Mouse (Mus musculus) adrenal gland, postnatal 4 days (tissue): Measurements from ENCODE around the gene Adm2. TPM values are rescaled to one million over a fixed set of nuclear protein-coding genes. Genes with fewer than 3 reads are reported as not detected.

Source experiments
- DNase-seq, 2 experiments: peaks; one replicate each; pipeline ENCODE4 v3.0.0; 2021 to 2022; ENCODE audit warnings: low spot score in 2 of 2, mixed read lengths in 2 of 2
- microRNA-seq: library from miRNA; unstranded; fragments of <30 nt; microRNA quantifications from one replicate; pipeline ENCODE4 v1.2.0, GENCODE M21; 2021
- total RNA-seq, 2 experiments: library from RNA; stranded (reverse); gene quantifications; 2 replicates each; pipeline ENCODE4 v1.2.3; 2021

The Adm2 gene
- total RNA-seq, 2 experiments from 2014 or later = 0.53 TPM; not detected in 1

- DNase-seq = peak; percentile 89 to 95
These were observed 33.0 kb downstream of the Adm2 start, which contains the start of the genes Lmf2 and Ncaph2 for GRCm38 (mm10) chr15:89355241-89356187. Gene Lmf2 (minus strand): TSS chr15:89355659. Gene Ncaph2 (plus strand): TSS chr15:89355719.

GRCm38 (mm10) chr15:89356372-89356771 is 33.9 kb downstream of the Adm2 start:
- peak; percentile 46 to 69 for DNase-seq

- DNase-seq = no peak
These were observed 36.3 kb downstream of the Adm2 start for GRCm38 (mm10) chr15:89358784-89359183.

GRCm38 (mm10) chr15:89363051-89363450 is 40.5 kb downstream of the Adm2 start:
- no peak for DNase-seq

- DNase-seq = no peak
These were observed 42.6 kb downstream of the Adm2 start for GRCm38 (mm10) chr15:89365141-89365551.

GRCm38 (mm10) chr15:89372068-89372467 is 49.5 kb downstream of the Adm2 start:
- DNase-seq = no peak

GRCm38 (mm10) chr15:89372536-89372935 is 50.0 kb downstream of the Adm2 start:
- no peak for DNase-seq

GRCm38 (mm10) chr15:89373027-89373761 is 50.7 kb downstream of the Adm2 start:
- DNase-seq = peak; percentile 71 to 75

GRCm38 (mm10) chr15:89373762-89374248 is 51.3 kb downstream of the Adm2 start, which contains the start of gene Sco2:
Gene Sco2 (minus strand): TSS chr15:89373846.
- DNase-seq = peak; percentile 86 to 90

Small RNA genes within 50 kb of the gene (microRNA-seq; reads per million reads assigned to microRNA genes)
- gene Mir6959 = 0.79 reads per million

Other genes with a start within 250 kb of the Adm2 start
- gene Trabd, start 247.6 kb upstream of the Adm2 start, total RNA-seq = 10 to 100 TPM; 45.5 to 45.6 TPM
- gene Selenoo, start 233.6 kb upstream of the Adm2 start, total RNA-seq = 10 to 100 TPM; 30.7 to 35.0 TPM
- 10 to 100 TPM; 20.1 to 24.8 TPM for gene Tubgcp6, start 199.6 kb upstream of the Adm2 start, total RNA-seq
- gene Hdac10, start 194.0 kb upstream of the Adm2 start, total RNA-seq = 10 to 100 TPM; 19.8 TPM
- gene Mapk12, start 182.0 kb upstream of the Adm2 start, total RNA-seq = 10 to 100 TPM; 13.9 to 16.2 TPM
- 1 to 10 TPM; 6.9 to 8.6 TPM for gene Mapk11, start 173.1 kb upstream of the Adm2 start, total RNA-seq
- gene Plxnb2, start 141.9 kb upstream of the Adm2 start, total RNA-seq = 100 to 1,000 TPM; 167 to 207 TPM
- gene Dennd6b, start 126.2 kb upstream of the Adm2 start, total RNA-seq = 10 to 100 TPM; 11.5 to 13.0 TPM
- gene Ppp6r2, start 111.2 kb upstream of the Adm2 start, total RNA-seq = 10 to 100 TPM; 53.8 to 57.6 TPM
- 100 to 1,000 TPM; 108 to 111 TPM for gene Sbf1, start 7.4 kb upstream of the Adm2 start, total RNA-seq
- 10 to 100 TPM in 1 of 2 experiments, 1 to 10 TPM in 1; 6.0 to 90.1 TPM for gene Miox, start 11.7 kb downstream of the Adm2 start, total RNA-seq
- gene Lmf2, start 32.9 kb downstream of the Adm2 start, total RNA-seq = 10 to 100 TPM; 59.3 to 59.5 TPM
- gene Ncaph2, start 33.0 kb downstream of the Adm2 start, total RNA-seq = 100 to 1,000 TPM; 126 to 133 TPM
- gene Sco2, start 51.1 kb downstream of the Adm2 start, total RNA-seq = 10 to 100 TPM; 20.2 to 22.5 TPM
- 1 to 10 TPM in 1 of 2 experiments, under 1 TPM in 1; 0.87 to 1.9 TPM for gene Tymp, start 54.3 kb downstream of the Adm2 start, total RNA-seq
- 1 to 10 TPM in 1 of 2 experiments, under 1 TPM in 1; 0.34 to 1.5 TPM for gene Odf3b, start 56.6 kb downstream of the Adm2 start, total RNA-seq
- gene Klhdc7b, start 62.2 kb downstream of the Adm2 start, total RNA-seq = not detected
- gene Syce3, start 87.8 kb downstream of the Adm2 start, total RNA-seq = not detected
- 100 to 1,000 TPM in 1 of 2 experiments, 10 to 100 TPM in 1; 95.7 to 128 TPM for gene Cpt1b, start 103.1 kb downstream of the Adm2 start, total RNA-seq
- 1 to 10 TPM; 2.5 to 3.0 TPM for gene C730034F03Rik, start 106.9 kb downstream of the Adm2 start, total RNA-seq
- gene Gm44502, start 107.0 kb downstream of the Adm2 start, total RNA-seq = 1 to 10 TPM in 1 of 2 experiments, under 1 TPM in 1; 0.84 to 1.9 TPM
- 10 to 100 TPM; 87.1 to 87.7 TPM for gene Chkb, start 107.2 kb downstream of the Adm2 start, total RNA-seq
- 10 to 100 TPM; 20.4 to 22.1 TPM for gene Mapk8ip2, start 131.2 kb downstream of the Adm2 start, total RNA-seq
- gene Arsa, start 154.7 kb downstream of the Adm2 start, total RNA-seq = 10 to 100 TPM; 24.4 to 25.0 TPM
- 10 to 100 TPM; 58.7 to 66.0 TPM for gene Shank3, start 176.9 kb downstream of the Adm2 start, total RNA-seq
- gene Acr, start 245.6 kb downstream of the Adm2 start, total RNA-seq = 1 to 10 TPM; 1.9 to 2.8 TPM